Mouse (Mus musculus) forebrain, postnatal 0 days (tissue): Measurements from ENCODE around the gene Cacng4. TPM values are rescaled to one million over a fixed set of nuclear protein-coding genes. Genes with fewer than 3 reads are reported as not detected.

Experiments
- ATAC-seq: fragments of 200-750 bp; cut with Nextera tagmentation; 2 replicates; pipeline ENCODE4 v1.8.0; 2017; ENCODE audit warnings: mild to moderate bottlenecking, moderate library complexity
- DNase-seq: peaks from one replicate; pipeline ENCODE4 v3.0.0-alpha.2; 2015
- H3K27ac ChIP-seq: fragments of 300-500 bp; sonication (generic); 2 replicates; pipeline ENCODE4 v1.5.1; 2014; ENCODE audit warnings: low read depth, mild to moderate bottlenecking, antibody characterized with exemption, low read length, moderate library complexity, mixed read lengths
- H3K27me3 ChIP-seq: fragments of 300-500 bp; sonication (generic); 2 replicates; pipeline ENCODE4 v1.6.1; 2014; ENCODE audit warnings: mild to moderate bottlenecking, low read length, mixed read lengths; ENCODE audit not compliant: insufficient read depth
- H3K36me3 ChIP-seq: fragments of 300-500 bp; sonication (generic); 2 replicates; pipeline ENCODE4 v1.6.1; 2014; ENCODE audit warnings: mild to moderate bottlenecking, moderate library complexity; ENCODE audit not compliant: insufficient read depth
- H3K4me1 ChIP-seq: fragments of 300-500 bp; sonication (generic); 2 replicates; pipeline ENCODE4 v1.6.1; 2014; ENCODE audit warnings: antibody characterized with exemption; ENCODE audit not compliant: insufficient read depth
- H3K4me2 ChIP-seq: fragments of 300-500 bp; sonication (generic); 2 replicates; pipeline ENCODE4 v1.6.1; 2014; ENCODE audit warnings: low read depth, mild to moderate bottlenecking, moderate library complexity
- H3K4me3 ChIP-seq: fragments of 300-500 bp; sonication (generic); 2 replicates; pipeline ENCODE4 v1.5.1; 2014; ENCODE audit warnings: low read depth, low read length, mixed read lengths
- H3K9ac ChIP-seq: fragments of 300-500 bp; sonication (generic); 2 replicates; pipeline ENCODE4 v1.6.1; 2014; ENCODE audit warnings: mild to moderate bottlenecking
- H3K9me3 ChIP-seq: fragments of 300-500 bp; sonication (generic); 2 replicates; pipeline ENCODE4 v1.6.1; 2016; ENCODE audit warnings: low read length
- CTCF ChIP-seq: sonication (generic); IDR thresholded peaks from 2 replicates; pipeline ENCODE4 v1.5.1; 2016; ENCODE audit warnings: antibody characterized with exemption, control low read depth, low read depth
- WGBS: fragments of 180-500 bp; shearing (Covaris S2); extraction: QIAGEN DNeasy Blood & Tissue Kit; methylation state at CpG from one replicate; pipeline ENCODE4 v1.1.7; 2014; 5-methylcytosine and 5-hydroxymethylcytosine counted together
- polyA plus RNA-seq: library from polyadenylated mRNA; unstranded; fragments of >200 nt; fragmentation: Nextera tagmentation; extraction: Ambion mirVana; gene quantifications from 2 replicates; pipeline ENCODE4 v1.2.1, GENCODE M21; 2015
- total RNA-seq: library from RNA; depleted of rRNA; stranded (reverse); fragments of >200 nt; gene quantifications from 2 replicates; pipeline ENCODE4 v1.2.3, GENCODE M21; 2014

Cacng4 gene
- total and polyA plus RNA-seq, 2 experiments from 2014 or later: 57.7 to 91.7 TPM

- TF ChIP-seq CTCF: no peak
- Histone ChIP-seq H3K4me1 (no peaks in the 10 kb centered on the region), H3K9ac (no peak overlapping the region), H3K4me3 (no peak overlapping the region), H3K36me3 (no peaks in the 10 kb centered on the region), H3K27ac (no peak overlapping the region), H3K4me2 (no peak overlapping the region), H3K9me3 (no peaks in the 10 kb centered on the region), H3K27me3 (no peaks in the 10 kb centered on the region)
- WGBS: 58% methylated on average over 27 of the region's 27 CpGs
- DNase-seq: no peak
- no peak for ATAC-seq
Measured at GRCm38 (mm10) chr11:107703272-107704134, 90.9 kb downstream of the Cacng4 start.

- no peak for DNase-seq
- Histone ChIP-seq H3K9ac (no peak overlapping the region), H3K4me2 (no peak overlapping the region), H3K36me3 (no peaks in the 10 kb centered on the region), H3K4me3 (no peak overlapping the region), H3K4me1 (no peaks in the 10 kb centered on the region), H3K27ac (no peak overlapping the region), H3K27me3 (no peaks in the 10 kb centered on the region), H3K9me3 (no peaks in the 10 kb centered on the region)
- no peak for ATAC-seq
- WGBS: 95% methylated on average over 4 of the region's 4 CpGs
- TF ChIP-seq CTCF: no peak
Measured at GRCm38 (mm10) chr11:107699967-107700366, 94.4 kb downstream of the Cacng4 start.

- WGBS: 84% methylated on average over 6 of the region's 6 CpGs
Measured at GRCm38 (mm10) chr11:107693338-107693737, 101.0 kb downstream of the Cacng4 start.

GRCm38 (mm10) chr11:107691569-107691968 lies 102.8 kb downstream of the Cacng4 start:
- Histone ChIP-seq H3K9ac (no peak overlapping the region), H3K4me1 (no peaks in the 10 kb centered on the region), H3K9me3 (no peaks in the 10 kb centered on the region), H3K36me3 (peaks cover 2% of the 10 kb centered on the region), H3K27me3 (no peaks in the 10 kb centered on the region), H3K4me3 (no peak overlapping the region), H3K27ac (no peak overlapping the region), H3K4me2 (no peak overlapping the region)
- TF ChIP-seq CTCF: no peak
- no peak for ATAC-seq
- DNase-seq: no peak
- WGBS: 31% methylated on average over 8 of the region's 8 CpGs

More at GRCm38 (mm10) chr11:107693338-107693737, 101.0 kb downstream of the Cacng4 start:
- no peak for TF ChIP-seq CTCF
- H3K4me1 ChIP-seq: no peaks in the 10 kb centered on the region
- H3K9me3 ChIP-seq: no peaks in the 10 kb centered on the region
- no peaks in the 10 kb centered on the region for H3K36me3 ChIP-seq
- DNase-seq: no peak
- H3K4me3 ChIP-seq: no peak overlapping the region
- no peaks in the 10 kb centered on the region for H3K27me3 ChIP-seq
- no peak overlapping the region for H3K4me2 ChIP-seq
- H3K27ac ChIP-seq: no peak overlapping the region
- no peak for ATAC-seq
- H3K9ac ChIP-seq: no peak overlapping the region

- H3K27me3 ChIP-seq: no peaks in the 10 kb centered on the region
- H3K4me1 ChIP-seq: no peaks in the 10 kb centered on the region; the same call in 1 of the 2 replicates
- H3K9ac ChIP-seq: no peak overlapping the region
- DNase-seq: no peak
- WGBS: 96% methylated on average over 10 of the region's 10 CpGs
- no peak overlapping the region for H3K4me3 ChIP-seq
- ATAC-seq: no peak
- no peaks in the 10 kb centered on the region for H3K9me3 ChIP-seq
- TF ChIP-seq CTCF: no peak
- peaks cover 13% of the 10 kb centered on the region for H3K36me3 ChIP-seq
- no peak overlapping the region for H3K27ac ChIP-seq
- no peak overlapping the region for H3K4me2 ChIP-seq
Measured at GRCm38 (mm10) chr11:107688480-107688879, 105.9 kb downstream of the Cacng4 start.

- DNase-seq (no peak), ATAC-seq (no peak)
- 88% methylated on average over 20 of the region's 20 CpGs for WGBS
- no peak overlapping the region for H3K27ac ChIP-seq
- H3K4me2 ChIP-seq: no peak overlapping the region
- H3K4me3 ChIP-seq: no peak overlapping the region
- no peak overlapping the region for H3K9ac ChIP-seq
- H3K36me3 ChIP-seq: peaks cover 13% of the 10 kb centered on the region
- no peak for TF ChIP-seq CTCF
- H3K27me3 ChIP-seq: no peaks in the 10 kb centered on the region
- no peaks in the 10 kb centered on the region for H3K9me3 ChIP-seq
- H3K4me1 ChIP-seq: no peaks in the 10 kb centered on the region; the same call in 1 of the 2 replicates
Measured at GRCm38 (mm10) chr11:107686290-107686689, 108.1 kb downstream of the Cacng4 start.

GRCm38 (mm10) chr11:107683544-107684465 lies 110.6 kb downstream of the Cacng4 start:
- Histone ChIP-seq H3K36me3 (peaks cover 13% of the 10 kb centered on the region), H3K27me3 (no peaks in the 10 kb centered on the region), H3K9me3 (no peaks in the 10 kb centered on the region), H3K9ac (no peak overlapping the region), H3K4me1 (no peaks in the 10 kb centered on the region; the same call in 1 of the 2 replicates), H3K4me3 (no peak overlapping the region), H3K27ac (no peak overlapping the region), H3K4me2 (no peak overlapping the region)
- 30% methylated on average over 19 of the region's 19 CpGs for WGBS
- DNase-seq (peak; percentile 29), ATAC-seq (peak; percentile 65)
- peak; percentile 49 for TF ChIP-seq CTCF
